Mouse (Mus musculus) heart, postnatal 0 days (tissue): ENCODE measurements around the gene Lamb3.

ENCODE experiments used
- CTCF ChIP-seq: IDR thresholded peaks from 2 replicates; pipeline ENCODE4 v1.5.1; 2016; ENCODE audit warnings: antibody characterized with exemption, control low read depth, low read depth
- EP300 ChIP-seq: IDR thresholded peaks from 2 replicates; pipeline ENCODE4 v1.6.1; 2016; ENCODE audit warnings: antibody characterized with exemption, low read depth

DNA sequence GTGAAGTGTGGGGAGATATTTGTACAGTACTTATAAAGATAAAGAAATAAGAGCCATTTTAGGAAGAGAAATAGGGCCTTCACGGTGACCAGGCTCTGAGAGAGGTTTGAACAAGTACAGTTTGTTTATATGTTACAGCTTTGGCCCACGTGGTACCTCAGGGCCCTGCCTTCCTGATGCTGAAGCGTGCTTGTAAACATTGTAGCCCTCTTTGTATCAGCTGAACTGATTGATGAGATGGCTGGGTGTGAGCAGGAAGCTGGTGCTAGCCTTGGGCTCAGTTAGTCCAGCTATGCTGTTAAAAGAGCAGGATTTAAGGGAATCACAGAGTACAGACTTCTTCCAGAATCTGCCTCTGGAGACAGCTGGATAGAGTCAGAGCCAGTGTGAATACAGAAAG lies 48.3 kb upstream of the Lamb3 start:
- TF ChIP-seq CTCF (no peak), EP300 (no peak)
